Mouse (Mus musculus): Measurements from ENCODE around the gene U2af1. TPM values are rescaled to one million over a fixed set of nuclear protein-coding genes. Genes with fewer than 3 reads are reported as not detected.

U2af1 gene
- polyA plus RNA-seq (2017; shearing (Covaris generic)), result 238 TPM

DNA sequence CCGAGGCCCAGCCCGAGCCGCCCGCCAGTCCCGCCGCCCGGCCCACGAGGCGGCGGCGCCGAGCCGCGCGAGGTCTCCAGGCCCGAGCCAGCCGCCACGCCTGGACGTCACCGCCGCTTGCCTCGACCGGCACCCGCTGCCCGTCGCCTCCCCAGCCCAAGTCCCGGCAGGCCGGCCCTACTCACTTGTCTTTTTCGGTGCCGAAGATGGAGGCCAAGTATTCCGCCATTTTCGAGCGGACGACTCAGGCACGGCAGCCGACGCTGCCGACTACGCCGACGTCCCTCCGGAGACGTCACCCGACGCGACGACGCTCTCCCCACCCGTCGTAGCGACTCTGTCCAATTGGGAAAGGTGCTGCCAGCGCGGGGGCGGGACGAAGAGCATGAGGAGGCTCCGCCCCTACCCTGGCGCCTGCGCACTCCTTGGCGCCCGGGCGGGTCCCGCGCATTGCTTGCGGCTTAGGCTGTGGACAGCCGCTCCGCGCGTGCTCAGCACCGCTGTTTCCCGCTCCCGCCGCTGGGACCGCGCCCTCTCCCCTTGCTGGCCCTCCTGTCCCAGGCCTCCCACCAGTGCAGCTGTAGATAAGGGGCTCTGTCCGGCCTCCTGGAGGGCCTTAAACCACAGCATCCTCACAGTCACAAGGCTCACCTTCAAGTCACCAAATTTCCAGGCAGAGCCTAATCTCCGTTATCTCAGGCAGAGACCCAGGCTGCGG is at the start of gene U2af1:
U2af1 (minus strand) TSS at position 425 of the 718 bp plus-strand sequence.

DNA sequence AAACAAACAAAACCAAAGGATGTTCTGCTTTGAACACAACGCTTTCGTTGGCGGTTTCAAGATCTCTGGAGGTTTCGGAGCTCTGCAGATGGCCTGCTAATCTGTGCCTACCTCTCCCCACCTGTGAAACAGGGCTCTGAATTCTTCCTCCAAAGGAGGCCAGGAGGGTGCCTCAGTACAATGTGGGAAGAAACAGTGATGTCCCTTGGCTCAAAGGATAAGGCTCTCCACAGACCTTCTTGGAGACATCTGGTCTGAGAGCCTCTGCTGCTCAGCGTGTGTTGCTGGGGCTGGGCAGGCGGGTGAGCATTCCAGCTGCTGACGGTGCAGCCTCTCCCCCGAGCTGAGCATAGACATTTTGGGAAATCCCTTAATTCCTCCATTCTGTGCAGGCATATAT is 18.8 kb upstream of the U2af1 start, which contains the start of gene Cryaa:
Cryaa (plus strand) TSS at position 301 of the 400 bp plus-strand sequence.

DNA sequence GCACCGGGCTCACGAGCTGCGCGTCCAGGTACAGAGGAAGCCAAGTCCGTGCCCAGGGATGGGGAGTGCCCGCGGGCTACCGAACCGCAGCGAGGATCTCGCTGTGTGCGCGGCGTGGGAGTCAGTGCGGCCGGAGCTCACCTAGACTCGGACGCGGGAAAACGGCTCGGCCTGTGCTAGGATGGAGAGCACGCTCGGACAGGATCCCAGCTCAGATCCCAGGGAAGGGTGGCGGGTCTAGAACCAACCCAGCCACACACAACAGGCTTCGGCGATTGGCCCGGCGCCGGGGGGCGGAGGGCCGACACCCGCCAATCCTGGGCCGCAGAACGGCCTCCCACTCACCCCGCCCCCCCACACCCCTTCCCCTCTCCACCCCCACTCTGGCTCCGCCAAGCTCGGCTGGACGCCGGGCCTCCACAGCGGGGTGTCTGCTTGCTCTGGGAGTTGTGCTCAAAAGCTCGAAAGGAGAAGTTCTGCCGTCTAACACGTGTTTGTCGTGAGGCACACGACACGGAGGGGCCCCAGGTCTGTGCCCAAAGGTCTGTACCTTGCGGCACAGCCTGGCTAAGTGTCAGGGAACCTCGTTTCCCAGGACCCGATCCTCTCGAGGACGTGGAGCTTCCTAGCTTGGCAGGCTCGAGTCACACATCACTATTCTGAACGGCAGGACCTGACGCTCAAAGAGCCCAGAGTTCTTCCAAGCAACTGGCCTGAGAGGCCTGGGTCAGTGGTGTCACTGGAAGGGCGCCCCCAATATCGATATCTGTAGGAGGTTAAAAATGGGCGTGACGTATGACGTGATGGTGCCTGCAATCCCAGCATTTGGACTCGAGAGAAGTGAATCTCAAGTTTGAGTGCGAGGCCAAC is 21.5 kb downstream of the U2af1 start, which contains the start of gene Cbs:
Cbs (minus strand) TSS at position 297 of the 870 bp plus-strand sequence.

Other genes with a start within 250 kb of the U2af1 start
- 37.8 TPM for gene Wdr4, start 138.9 kb downstream of the U2af1 start, polyA plus RNA-seq (2017; shearing (Covaris generic))
- gene Ndufv3, start 138.8 kb downstream of the U2af1 start, polyA plus RNA-seq (2017; shearing (Covaris generic)), result 223 TPM
- 62.6 TPM for gene Pknox1, start 94.2 kb downstream of the U2af1 start, polyA plus RNA-seq (2017; shearing (Covaris generic))
- gene Cbs, start 21.7 kb downstream of the U2af1 start, polyA plus RNA-seq (2017; shearing (Covaris generic)), result not detected
- not detected for gene Cryaa, start 18.9 kb upstream of the U2af1 start, polyA plus RNA-seq (2017; shearing (Covaris generic))
- 9.2 TPM for gene Sik1, start 196.9 kb upstream of the U2af1 start, polyA plus RNA-seq (2017; shearing (Covaris generic))

Measured in inflammation-experienced regulatory T-cells, adult 16 weeks (primary cell).